ENCODE assay signal across 10 mouse cellular contexts in the genomic region with DNA sequence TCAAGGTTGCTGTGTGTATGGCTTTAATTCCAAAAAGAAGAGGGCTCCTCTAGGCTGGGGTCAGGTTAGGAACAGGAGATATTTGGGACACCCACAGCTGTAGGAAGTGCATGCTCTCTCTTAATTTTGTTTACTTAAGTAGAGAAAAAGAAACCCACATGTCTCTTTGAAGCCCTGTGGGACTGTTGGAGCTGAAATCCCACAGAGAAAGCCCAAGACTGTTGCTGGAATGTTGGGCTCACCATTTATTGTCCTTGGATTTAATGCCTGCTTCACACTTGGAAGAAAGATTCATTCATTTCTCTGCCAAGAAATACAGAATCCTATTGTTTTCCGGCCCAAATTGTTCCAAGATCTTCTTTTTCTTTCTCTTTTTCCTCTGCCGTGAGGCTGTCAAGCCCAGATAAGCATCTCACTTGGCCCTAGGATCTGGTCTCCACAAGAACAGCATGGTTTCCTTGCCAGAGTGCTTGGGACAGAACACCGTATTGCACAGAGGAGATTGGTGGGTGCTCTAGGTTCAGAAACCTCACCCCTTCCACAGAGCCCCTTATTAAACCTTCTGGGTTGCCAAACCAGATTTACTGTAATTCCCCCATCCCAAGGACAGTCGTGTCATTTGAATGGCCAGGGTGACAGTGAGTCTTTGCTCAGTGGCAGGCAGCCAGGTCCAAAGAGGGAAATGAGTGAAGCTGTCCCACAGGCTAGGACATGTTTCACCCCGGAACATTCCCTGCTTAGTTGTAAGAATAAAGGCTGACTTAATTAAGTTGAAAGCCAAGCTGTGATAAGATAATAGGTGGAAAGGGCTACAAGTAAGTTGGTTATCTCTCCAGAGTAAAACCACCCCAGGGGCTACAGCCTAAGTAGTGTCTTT. TPM values are rescaled to one million over a fixed set of nuclear protein-coding genes. Genes with fewer than 3 reads are reported as not detected.
DNase-seq lines count a peak whose midpoint lies in the region; ATAC-seq lines count a peak whose summit lies in the region.
"Had no signal": no experiment of that assay in that cellular context is flagged by ENCODE, and none has a peak within 500 bp of the region (broad histone marks: within the 10 kb centered on the region; RNA-seq: fewer than 3 reads in every experiment).

No protein-coding gene starts in this region.

- no peak overlapping the region for H3K4me2 ChIP-seq in heart, embryonic 14.5 days (ENCODE audit: low read length)
- H3K4me2 ChIP-seq in forebrain, embryonic 12.5 days = no peak overlapping the region
- H3K4me2 ChIP-seq: hindbrain, embryonic 13.5 days had no signal

- no peaks in the 10 kb centered on the region for H3K27me3 ChIP-seq in heart, embryonic 14.5 days (ENCODE audit: control insufficient read depth, insufficient read depth, low read length)
- no peaks in the 10 kb centered on the region for H3K27me3 ChIP-seq in forebrain, embryonic 12.5 days
- H3K27me3 ChIP-seq: hindbrain, embryonic 13.5 days had no signal

- peak overlapping the region; percentile 2 to 62; a peak in 2 of 4 replicates for H3K27ac ChIP-seq in heart, embryonic 14.5 days (replicated peaks in 1 of 2; ENCODE audit: control insufficient read depth in 1 of 2, insufficient read depth in 1 of 2, low read depth in 2 of 2, low read length in 2 of 2)
- no peak overlapping the region for H3K27ac ChIP-seq in forebrain, embryonic 12.5 days
- H3K27ac ChIP-seq: hindbrain, embryonic 13.5 days had no signal

- DNase-seq in kidney, postnatal 10 days = peak; percentile 55
- no peak for DNase-seq in kidney, adult 18-20 months
- DNase-seq in urinary bladder, postnatal 25 days (ENCODE audit: low spot score) = peak; percentile 23
- DNase-seq in urinary bladder, postnatal 4 days (ENCODE audit: low spot score in 2 of 2) = no peak
- no peak for DNase-seq in c-Kit-positive CD71-positive TER-119-positive erythroid progenitor cells, embryonic 14.5 days (ENCODE audit: low spot score)
- DNase-seq: layer of hippocampus, adult 9-11 months had no signal

- no peaks in the 10 kb centered on the region for H3K9me3 ChIP-seq in heart, embryonic 14.5 days (ENCODE audit: control insufficient read depth, low read length)
- H3K9me3 ChIP-seq in forebrain, embryonic 12.5 days = no peaks in the 10 kb centered on the region
- H3K9me3 ChIP-seq: hindbrain, embryonic 13.5 days had no signal

- H3K36me3 ChIP-seq in heart, embryonic 14.5 days (ENCODE audit: control insufficient read depth, insufficient read depth, low read length) = no peaks in the 10 kb centered on the region
- no peaks in the 10 kb centered on the region for H3K36me3 ChIP-seq in forebrain, embryonic 12.5 days (replicated peaks)
- H3K36me3 ChIP-seq: hindbrain, embryonic 13.5 days had no signal

- peak; percentile 24 for ATAC-seq in heart, embryonic 14.5 days (ENCODE audit: insufficient number of reproducible peaks, insufficient read depth, low FRiP score, low read depth)
- ATAC-seq in forebrain, embryonic 12.5 days (ENCODE audit: low FRiP score) = no peak
- ATAC-seq: forebrain, embryonic 14.5 days had no signal

- H3K4me1 ChIP-seq in heart, embryonic 14.5 days (ENCODE audit: control insufficient read depth in 2 of 2, insufficient read depth in 2 of 2, low read length in 2 of 2) = peaks cover 23 to 36% of the 10 kb centered on the region in 2 experiments
- H3K4me1 ChIP-seq in forebrain, embryonic 12.5 days = no peaks in the 10 kb centered on the region

- H3K9ac ChIP-seq in heart, embryonic 14.5 days (ENCODE audit: low read length) = no peak overlapping the region
- H3K9ac ChIP-seq in forebrain, embryonic 12.5 days = no peak overlapping the region
- H3K9ac ChIP-seq: hindbrain, embryonic 13.5 days had no signal

- H3K4me3 ChIP-seq in heart, embryonic 14.5 days (ENCODE audit: control insufficient read depth in 1 of 2, insufficient read depth in 1 of 2, low read depth in 1 of 2, low read length in 2 of 2) = no peak overlapping the region
- H3K4me3 ChIP-seq in forebrain, embryonic 12.5 days (replicated peaks) = no peak overlapping the region
- H3K4me3 ChIP-seq: hindbrain, embryonic 13.5 days had no signal

- WGBS in heart, embryonic 14.5 days = 22% methylated on average over 5 of the region's 5 CpGs
- 53% methylated on average over 5 of the region's 5 CpGs for WGBS in forebrain, embryonic 12.5 days

RNA-seq across cellular contexts. Expression of a gene that starts 18.6 kb away (rescaled TPM):
- polyA plus RNA-seq in heart, embryonic 14.5 days (2014; fragmentation: Nextera tagmentation; extraction: Ambion mirVana) = not detected in 2 replicates
- polyA plus RNA-seq in forebrain, embryonic 12.5 days (2016; fragmentation: Nextera tagmentation; extraction: Ambion mirVana) = not detected in 2 replicates
- polyA plus RNA-seq: forebrain, embryonic 14.5 days; hindbrain, embryonic 13.5 days had no signal

Comparison
In these comparisons a context has a peak if more than half of its experiments do, and no peak if none do; other contexts are left out.
1. DNase-seq: peak in kidney, postnatal 10 days (single experiment) and urinary bladder, postnatal 25 days (single experiment); none in kidney, adult 18-20 months (single experiment), urinary bladder, postnatal 4 days (0 of 2) and c-Kit-positive CD71-positive TER-119-positive erythroid progenitor cells, embryonic 14.5 days (single experiment).